Mouse (Mus musculus) urinary bladder, postnatal 25 days (tissue): ENCODE measurements at regions not wholly inside any gene's neighbourhood (a gene's known extent, or its start where the extent isn't known, plus 50 kb on each side); places are given as distances from the start of the nearest gene placed in this dataset.

ENCODE experiments used
- DNase-seq: peaks from one replicate; pipeline ENCODE4 v3.0.0; 2022; ENCODE audit warnings: low spot score

DNA sequence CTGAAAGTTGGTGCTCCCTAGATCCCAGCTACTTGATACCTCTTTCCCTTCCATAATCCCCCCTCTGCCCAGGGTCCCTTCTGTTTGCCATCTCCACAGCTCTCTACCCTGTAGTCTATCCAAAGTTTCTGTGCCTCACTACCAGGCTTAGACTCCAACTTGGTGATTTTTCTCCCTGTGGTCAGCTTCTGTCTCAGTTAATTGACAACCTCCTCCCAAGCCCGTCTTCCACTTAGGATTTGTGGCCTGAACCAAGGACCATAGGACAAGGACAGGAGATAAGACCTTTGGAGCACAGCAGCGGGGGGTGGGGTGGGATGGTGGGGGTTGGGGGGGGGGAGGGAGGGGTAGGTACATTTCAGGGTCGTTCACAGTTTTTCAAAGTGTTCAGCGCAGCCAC is 371.3 kb downstream of the Eipr1 start:
- no peak for DNase-seq

DNA sequence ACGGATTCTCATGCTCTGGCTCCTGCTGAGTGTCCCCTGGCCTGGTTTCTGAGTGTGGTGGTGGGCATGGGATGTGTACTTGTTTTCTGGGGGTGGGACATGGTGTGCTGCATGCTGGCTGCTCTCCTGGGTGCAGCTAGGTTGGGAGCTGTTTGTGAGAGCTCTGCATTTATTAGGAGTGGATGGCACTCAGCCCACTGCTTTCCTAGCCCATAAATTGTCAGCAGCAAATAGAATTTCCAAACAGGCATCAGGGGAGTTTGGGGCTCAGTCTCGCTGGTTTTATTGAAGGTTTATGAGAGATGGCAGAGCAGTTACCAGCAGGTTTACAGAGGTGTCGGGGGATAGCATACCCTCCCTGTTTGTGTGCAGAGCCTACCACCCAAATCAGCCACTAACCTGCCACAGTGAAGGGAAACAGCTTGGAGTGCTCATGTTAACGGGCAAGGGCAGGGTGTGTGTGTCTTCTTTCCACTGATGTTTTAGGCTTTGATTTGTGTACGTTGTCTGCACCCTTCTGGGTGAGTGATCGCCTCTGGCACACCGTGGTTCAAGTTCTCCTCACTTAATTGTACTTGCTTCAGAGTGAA is 372.6 kb downstream of the Eipr1 start:
- DNase-seq: no peak

GRCm38 (mm10) chr12:29128844-29129243 is 377.2 kb downstream of the Eipr1 start:
- DNase-seq: no peak

DNA sequence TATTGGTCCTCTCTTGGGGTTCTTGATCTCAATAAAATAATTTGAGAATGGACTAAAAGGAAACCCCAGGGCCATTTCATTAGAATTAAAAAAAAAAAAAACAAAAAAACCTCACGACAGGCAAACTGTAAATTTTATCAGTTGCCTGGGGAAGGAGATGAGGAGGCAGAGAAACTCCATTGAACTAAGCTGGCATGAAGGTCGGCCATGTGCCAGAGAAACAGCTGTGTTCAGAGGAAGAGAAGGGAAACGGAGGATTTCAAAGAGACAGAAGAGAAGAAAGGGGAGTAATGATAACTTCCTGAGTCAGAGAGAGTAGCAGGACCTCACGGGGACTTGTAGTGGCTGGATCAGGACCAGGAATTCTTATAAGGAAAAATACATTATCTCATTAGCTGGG is 377.7 kb downstream of the Eipr1 start:
- DNase-seq: no peak

DNA sequence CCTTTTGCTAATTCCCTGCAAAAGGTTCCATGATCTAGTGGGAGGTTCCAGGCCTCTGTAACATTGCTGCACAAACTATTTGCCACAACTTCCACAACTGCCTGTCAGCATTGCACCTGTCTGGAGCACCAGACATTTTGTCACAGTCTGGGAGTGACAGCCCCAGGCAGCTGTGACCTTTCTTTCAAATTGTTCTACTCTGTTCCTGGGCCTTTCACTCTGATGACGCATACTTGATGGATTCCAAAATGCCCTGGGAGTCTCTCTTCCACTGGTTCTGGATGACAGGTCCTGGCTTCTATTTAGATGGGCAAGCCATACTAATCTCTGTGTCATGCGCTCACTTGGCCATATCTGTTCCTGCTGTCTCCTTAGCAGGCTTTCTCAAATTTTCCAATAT is 382.7 kb downstream of the Eipr1 start:
- DNase-seq: no peak

- DNase-seq: no peak
Measured at GRCm38 (mm10) chr12:29136850-29137268, 385.3 kb downstream of the Eipr1 start.

DNA sequence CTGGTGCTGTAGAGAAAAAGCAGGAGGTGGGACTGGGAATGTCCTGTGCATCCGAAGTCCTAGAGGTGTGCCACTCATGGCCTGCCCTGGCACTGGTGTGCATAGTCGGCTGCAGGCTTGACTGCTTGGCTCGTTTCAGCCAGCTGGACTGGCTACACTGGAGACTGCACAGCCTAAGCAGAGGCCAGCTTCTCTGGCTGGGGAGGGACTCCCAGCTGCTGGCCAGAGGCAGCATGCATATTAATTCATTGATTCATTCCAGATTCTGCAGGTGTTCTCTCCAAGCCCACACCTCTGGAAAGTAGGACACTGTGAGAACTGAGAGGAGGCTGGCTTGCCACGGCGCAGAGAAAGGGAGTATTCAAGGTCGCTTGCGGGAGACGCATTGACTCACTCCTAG is 385.9 kb downstream of the Eipr1 start:
- DNase-seq: no peak

DNA sequence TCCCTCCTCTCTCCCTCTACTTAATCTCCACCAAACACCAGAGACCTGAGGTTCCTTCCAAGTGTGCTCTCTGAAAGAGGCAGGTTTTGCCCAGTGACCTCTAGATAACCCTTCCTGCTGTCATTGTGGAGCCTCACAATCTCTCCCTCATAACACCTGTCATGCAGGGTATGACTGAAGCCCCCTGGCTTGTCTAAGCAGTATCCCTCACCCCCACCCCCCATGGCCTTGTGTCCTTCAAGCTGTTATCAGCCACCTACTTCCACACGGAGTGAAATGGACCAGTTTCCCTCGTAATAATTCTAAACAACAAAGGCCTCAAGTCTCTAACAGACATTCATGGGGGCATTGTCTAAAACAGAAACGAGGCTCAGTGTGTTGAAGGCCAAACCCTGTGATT is 387.6 kb upstream of the Myt1l start:
- no peak for DNase-seq

DNA sequence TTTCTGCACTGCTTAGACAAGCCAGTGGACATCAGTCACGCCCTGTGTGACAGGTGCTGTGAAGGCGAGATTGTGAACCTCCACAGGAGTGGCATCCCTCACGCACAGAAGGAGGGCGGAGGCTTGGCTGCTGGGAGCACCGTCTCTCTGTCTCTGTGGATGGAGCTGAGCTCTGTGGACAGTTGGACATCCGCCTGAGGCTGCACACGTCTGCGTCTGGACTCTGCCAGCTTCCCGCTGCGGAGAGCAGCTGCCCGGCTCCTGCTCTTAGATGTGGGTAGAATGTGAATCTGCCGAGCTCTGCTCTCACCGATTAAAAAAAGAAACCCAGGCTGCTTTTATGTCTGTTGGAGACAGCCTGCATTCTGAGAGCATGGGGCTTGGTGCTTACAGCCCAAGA is 387.1 kb upstream of the Myt1l start:
- DNase-seq: no peak

DNA sequence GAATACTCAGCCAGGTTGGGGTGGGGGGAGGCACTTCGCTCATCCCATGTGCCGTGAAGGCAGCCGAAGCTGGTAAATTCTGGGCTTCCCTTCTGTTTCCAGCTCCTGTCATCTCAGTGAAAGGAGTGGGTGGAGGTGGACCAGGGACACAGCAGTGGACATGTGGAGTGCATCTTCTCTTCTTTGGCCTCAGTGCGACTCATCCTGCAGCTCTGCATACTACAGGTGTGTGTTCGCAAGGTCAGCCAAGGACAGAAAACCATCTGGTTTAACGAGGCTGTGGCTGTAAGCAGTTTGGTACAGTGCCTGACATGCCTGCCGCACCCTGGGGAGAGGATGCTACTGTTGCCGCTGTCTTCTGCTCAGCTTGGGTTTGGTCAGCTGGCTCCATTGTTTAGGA is 386.3 kb upstream of the Myt1l start:
- no peak for DNase-seq

DNA sequence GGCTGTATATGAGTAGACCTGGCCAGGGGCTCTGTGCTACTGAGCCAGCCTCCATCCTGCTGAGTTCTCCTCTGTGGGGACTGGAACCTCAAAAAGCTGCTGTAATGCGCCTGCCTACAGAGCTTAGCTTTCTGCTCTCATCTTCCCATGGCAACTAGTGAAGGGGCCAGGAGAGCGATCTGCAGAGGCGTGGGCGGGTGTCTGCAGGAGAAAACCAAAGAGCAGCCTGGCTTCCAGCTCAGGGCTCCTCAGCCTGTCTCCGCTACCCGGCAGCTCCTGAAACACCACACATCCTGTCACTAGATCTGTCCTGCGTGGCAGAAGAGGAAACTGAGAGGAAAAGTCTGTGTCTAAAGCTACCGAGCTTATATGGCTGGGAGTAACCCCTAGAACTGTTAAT is 384.9 kb upstream of the Myt1l start:
- no peak for DNase-seq

DNA sequence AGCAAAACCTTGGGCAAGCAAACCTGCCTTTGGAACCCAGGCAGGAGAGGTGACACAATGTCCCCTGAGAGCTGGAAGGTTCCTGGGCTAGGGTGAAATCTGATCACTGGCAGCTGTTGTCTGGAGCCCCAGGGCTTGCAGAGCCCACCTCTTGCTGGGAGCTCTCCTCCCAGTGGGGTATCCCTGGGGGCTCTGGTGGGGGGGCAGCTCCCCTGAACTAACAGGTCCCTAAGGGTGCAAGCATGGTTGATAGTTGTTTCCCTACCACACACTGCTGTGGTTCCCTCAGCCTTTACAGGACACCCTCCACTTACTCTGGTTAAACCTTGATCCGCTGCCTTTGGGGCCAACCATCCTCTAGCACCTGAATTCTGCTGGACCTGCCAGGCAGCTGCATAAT is 367.3 kb upstream of the Myt1l start:
- DNase-seq: no peak

GRCm38 (mm10) chr12:29161546-29161945 is 366.6 kb upstream of the Myt1l start:
- DNase-seq: no peak

- no peak for DNase-seq
Measured at GRCm38 (mm10) chr12:29164701-29165100, 363.5 kb upstream of the Myt1l start.

DNA sequence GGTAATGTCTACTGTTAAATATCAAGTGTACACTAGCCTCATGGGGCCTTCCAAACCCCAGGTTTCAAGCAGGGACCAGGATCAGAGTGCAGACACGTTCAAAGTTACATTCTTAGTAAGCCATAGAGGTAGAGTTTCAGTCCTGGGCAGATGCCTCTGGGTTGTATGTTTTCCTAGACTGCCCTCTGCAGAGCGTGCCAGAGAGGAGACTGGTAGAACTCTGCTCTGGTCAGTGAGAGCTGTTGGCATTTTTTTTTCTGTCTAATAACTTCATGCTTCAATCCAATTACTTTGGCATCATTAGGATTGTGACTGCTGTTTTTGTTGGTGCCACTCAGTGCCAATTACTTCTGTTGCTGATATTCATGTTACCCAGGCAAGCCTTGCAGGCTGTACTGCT is 361.9 kb upstream of the Myt1l start:
- no peak for DNase-seq

GRCm38 (mm10) chr12:29167922-29168321 is 360.3 kb upstream of the Myt1l start:
- no peak for DNase-seq

DNA sequence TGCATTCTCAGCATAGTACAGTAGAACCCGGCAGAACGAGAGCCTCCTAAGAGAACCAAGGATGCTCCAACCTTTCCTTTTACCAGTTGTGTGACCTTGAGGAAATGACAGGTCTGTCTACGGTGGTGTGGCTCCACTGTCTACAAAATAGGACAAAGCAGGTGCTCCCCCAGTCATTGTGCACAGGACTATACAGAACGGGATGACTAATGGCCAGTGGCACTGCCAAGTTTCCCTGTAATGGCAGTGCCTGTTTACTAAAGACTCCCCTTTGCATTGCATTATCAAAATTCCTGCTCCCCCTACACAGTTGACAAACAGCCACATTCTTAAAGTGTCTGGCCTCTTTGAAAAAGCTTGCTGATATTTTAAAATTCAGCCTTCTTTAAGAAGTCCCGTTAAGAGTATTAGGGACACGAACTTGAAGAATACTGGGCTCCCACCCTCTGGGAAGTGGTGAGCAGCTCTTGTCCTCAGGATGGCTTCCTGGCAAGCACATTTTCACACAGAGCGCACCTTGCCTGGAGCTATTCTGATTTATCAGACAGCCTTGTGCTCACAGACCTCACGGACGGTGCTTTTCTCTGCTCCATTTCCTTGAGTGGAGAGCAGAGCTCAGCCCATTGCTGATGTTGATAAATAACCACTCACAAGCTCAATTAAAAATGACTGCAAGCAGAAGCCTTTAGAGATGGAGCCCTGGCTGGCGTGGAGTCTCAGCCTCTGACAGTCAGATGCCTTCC is 352.3 kb upstream of the Myt1l start:
- no peak for DNase-seq

DNA sequence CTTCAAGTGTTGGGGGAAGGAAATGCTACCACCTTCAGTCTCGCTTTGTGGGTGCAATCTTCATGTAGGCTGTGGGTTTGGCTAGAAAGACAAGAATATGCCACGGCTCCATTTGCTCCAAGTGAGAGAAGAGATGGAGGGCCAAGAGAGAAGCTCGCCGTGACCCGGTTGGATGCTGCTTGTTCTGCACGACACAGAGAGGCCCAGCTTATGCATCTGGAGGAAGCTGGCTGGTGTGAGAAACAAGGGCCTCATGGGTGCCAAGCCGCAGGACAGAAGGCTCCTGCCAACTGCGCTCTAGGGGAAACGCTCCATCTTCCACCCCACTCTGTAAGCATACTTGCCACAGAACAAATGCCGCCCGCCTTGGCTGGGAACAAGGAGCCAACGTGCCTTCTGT is 351.0 kb upstream of the Myt1l start:
- DNase-seq: no peak

DNA sequence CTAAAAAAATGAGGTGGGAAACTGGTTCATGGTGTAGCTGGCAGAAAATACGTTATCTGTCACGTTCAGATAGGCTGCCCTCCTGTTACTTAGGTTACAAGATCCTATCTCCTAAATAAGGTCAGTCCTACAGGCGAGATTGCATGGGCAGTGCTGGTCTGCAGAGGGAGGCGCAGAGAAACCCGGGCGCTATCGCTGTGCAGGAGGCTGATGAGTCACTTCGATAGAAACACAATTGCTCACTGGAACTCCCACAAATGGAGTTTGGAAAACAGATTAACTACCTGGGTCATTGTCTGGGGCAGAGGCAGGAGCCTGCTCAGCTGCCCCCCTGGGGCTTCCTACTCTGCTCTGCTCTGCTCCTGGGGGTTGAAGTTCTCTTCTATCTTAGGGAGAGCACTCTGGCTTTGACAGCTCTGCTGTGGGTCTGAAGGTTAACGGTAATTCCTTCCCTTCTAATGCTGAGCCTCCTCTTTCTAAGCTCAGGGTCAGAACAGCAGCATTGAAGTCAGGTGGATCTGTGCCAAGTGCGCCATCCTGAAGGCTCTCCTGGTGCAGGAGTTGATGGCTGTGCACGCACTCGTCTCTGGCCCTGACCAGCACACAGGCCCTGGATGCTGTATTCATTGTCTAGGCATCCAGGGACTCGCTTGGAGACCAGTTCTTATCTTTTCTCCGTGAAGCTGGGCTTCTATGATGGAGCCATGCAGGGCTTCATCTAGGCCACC is 349.9 kb upstream of the Myt1l start:
- DNase-seq: no peak

DNA sequence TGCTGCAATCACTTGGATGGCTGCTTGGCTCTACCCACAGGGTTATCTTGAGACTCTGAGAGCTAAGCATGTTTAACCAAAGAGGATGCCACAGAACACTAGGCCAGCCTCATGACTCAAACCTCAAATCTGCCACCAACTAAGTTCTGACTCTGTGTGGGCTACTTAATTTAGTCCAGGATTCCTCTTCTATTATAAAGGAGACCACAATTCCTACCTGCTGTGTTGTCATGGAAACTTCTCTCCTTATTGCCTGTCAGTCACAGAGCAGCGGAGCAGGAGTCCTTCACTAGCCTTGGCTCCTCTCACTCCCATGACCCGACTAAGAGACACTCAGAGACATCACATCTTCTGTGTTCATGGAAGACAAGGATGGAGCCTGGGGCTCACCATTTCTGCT is 348.8 kb upstream of the Myt1l start:
- DNase-seq: no peak

GRCm38 (mm10) chr12:29180576-29180975 is 347.6 kb upstream of the Myt1l start:
- DNase-seq: no peak

DNA sequence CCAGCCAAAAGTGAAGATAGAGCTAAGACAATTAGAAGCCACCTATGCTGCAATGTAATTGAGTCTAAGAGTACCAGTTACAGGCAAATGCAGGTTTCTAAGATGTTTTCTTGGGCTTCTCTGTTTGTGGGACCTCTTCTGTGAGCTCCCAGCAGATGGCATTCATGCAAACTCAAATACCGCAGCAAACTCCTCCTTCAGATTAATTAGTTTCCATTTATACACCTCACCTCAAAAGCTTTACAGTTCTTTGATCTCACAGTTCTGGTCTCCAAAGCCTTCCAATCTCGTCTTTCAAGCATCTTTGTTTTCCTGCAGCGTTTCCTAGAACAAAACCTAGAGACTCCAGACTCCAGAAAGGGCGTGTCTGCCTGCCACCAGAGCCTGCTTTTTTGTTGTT is 340.6 kb upstream of the Myt1l start:
- DNase-seq: no peak

- DNase-seq: no peak
Measured at GRCm38 (mm10) chr12:29192391-29192790, 335.8 kb upstream of the Myt1l start.

DNA sequence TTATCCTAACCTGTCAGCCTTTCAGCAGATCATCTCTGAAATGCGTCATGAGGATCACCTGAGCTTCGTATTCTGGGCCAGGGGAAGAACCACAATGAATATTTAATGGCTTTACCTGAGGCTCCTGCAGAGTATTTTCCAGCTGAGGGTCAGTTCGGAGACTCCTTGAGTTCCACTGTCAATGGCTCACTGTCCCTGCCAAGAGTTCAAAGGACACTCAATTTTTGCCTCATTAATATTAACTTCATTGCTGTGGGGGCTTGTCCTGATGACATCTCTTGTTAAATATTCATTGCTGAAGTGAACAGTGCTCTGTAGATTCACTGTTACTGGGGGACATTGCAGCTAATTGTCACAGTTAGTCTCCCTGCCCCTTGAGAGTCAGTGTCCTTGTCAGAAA is 316.2 kb upstream of the Myt1l start:
- no peak for DNase-seq
